Mouse (Mus musculus) Muller cell, postnatal 12 days (primary cell): ENCODE measurements at regions not wholly inside any gene's neighbourhood (a gene's known extent, or its start where the extent isn't known, plus 50 kb on each side); places are given as distances from the start of the nearest gene placed in this dataset.

Source experiments
- DNase-seq: peaks from one replicate; pipeline ENCODE4 v3.0.0-alpha.2; 2015; ENCODE audit errors: inconsistent ontology term

- no peak for DNase-seq
These were observed 147.4 kb downstream of the Dmrta2 start for GRCm38 (mm10) chr4:110125067-110125784.

GRCm38 (mm10) chr4:110127941-110128520, 150.2 kb downstream of the Dmrta2 start:
- no peak for DNase-seq

- peak; percentile 34 for DNase-seq
These were observed 151.1 kb downstream of the Dmrta2 start for GRCm38 (mm10) chr4:110128918-110129317.

GRCm38 (mm10) chr4:110129518-110129917, 151.7 kb downstream of the Dmrta2 start:
- DNase-seq, result no peak

- DNase-seq, result peak; percentile 17
These were observed 154.2 kb downstream of the Dmrta2 start for GRCm38 (mm10) chr4:110132061-110132460.

GRCm38 (mm10) chr4:110134036-110134435, 156.2 kb downstream of the Dmrta2 start:
- DNase-seq, result peak; percentile 68

- DNase-seq, result no peak
These were observed 167.4 kb downstream of the Dmrta2 start for GRCm38 (mm10) chr4:110145229-110145628.

GRCm38 (mm10) chr4:110152103-110152946, 174.5 kb downstream of the Dmrta2 start:
- DNase-seq, result peak; percentile 54
